Mouse (Mus musculus) layer of hippocampus, adult 9-11 months (tissue): ENCODE measurements around the gene Eif4e2.
A peak's percentile ranks its signal among the peaks of the same experiment; 100 is the strongest.

Experiments
- DNase-seq: peaks from one replicate; pipeline ENCODE4 v3.0.0; 2022

Eif4e2 gene

DNA sequence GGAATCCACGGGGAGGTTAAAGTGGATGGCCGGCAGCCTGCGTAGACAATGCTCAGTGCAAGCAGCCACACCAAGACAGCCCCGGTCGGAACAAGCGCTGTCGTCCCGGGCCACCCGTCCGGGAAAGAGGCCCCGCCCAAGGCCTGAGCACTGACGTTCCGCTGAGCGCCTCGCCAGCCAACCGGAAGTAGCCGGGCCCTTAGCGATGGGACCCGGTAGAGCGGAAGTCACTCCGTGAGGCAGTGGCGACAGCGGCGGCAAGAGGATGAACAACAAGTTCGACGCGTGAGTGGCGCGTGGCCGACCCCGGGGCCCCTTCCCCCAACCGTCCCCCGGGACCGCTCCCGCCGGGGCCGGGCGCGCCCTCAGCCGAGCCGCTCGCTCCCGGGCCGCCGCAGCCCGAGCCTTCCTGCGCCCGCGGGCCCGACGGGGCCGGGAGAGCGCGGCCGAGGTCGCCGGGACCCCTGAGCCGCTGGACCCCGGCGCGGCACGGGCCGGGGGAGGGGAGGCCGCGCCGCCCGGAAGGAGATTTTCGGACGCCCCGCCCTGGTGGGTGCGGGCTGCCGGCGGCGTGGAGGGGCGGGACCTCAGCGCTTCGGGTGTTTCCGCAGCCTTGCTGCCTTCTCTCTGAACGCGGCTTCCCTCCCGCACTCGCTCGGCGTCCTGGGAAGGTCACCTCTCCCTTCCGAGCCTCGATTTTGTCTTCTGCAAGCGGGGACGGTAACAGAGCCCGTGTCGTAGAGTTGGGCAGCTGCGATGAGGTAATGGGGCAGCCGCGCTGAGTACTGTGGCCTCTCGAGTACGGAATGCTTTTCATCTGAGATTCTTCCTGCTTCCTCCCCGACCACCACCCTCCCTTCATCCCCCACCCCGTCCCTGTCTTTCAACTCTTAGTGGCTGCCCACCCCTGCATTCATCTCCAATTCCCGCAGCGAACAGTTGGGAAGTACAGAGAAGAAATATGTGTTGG lies at the start of gene Eif4e2:
Gene Eif4e2 (plus strand): TSS at position 180 of the 970 bp plus-strand sequence.
- peak; percentile 94 for DNase-seq

- no peak for DNase-seq
These were observed 49.4 kb upstream of the Eif4e2 start for GRCm38 (mm10) chr1:87164164-87164795.

GRCm38 (mm10) chr1:87164796-87165184 lies 48.9 kb upstream of the Eif4e2 start:
- no peak for DNase-seq

- no peak for DNase-seq
These were observed 43.3 kb upstream of the Eif4e2 start for GRCm38 (mm10) chr1:87170458-87170857.

DNA sequence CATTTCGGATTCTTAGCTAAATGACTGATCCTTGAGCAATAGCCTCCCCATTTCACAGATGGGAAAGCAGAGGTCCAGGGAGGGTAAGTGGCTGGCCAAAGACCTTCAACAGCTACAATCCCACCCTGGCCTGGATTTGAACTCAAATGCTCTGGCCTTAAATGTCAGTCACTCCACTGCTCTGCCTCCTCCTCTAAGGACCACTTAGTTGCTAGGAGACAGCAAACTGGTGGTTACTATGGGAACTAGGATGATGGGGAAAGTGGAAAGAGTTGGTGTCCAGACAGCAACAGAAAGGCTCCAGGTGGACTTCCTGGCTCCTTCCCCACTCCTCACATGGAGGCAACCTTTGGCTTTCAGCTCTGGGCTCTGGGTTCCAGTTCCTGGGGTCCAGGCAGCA lies 42.4 kb upstream of the Eif4e2 start:
- DNase-seq = no peak

- DNase-seq = no peak
These were observed 41.4 kb upstream of the Eif4e2 start for GRCm38 (mm10) chr1:87172316-87172715.

GRCm38 (mm10) chr1:87174006-87174955 lies 39.4 kb upstream of the Eif4e2 start:
- DNase-seq = peak; percentile 37

- peak; percentile 60 for DNase-seq
These were observed 37.8 kb upstream of the Eif4e2 start for GRCm38 (mm10) chr1:87175852-87176292.

GRCm38 (mm10) chr1:87180896-87181295 lies 32.8 kb upstream of the Eif4e2 start:
- no peak for DNase-seq

- DNase-seq = no peak
These were observed 30.7 kb upstream of the Eif4e2 start, which contains the start of gene Prss56 for GRCm38 (mm10) chr1:87183013-87183412. Prss56 (plus strand) TSS chr1:87183313.

- DNase-seq = no peak
These were observed 29.5 kb upstream of the Eif4e2 start for GRCm38 (mm10) chr1:87183998-87184750.

DNA sequence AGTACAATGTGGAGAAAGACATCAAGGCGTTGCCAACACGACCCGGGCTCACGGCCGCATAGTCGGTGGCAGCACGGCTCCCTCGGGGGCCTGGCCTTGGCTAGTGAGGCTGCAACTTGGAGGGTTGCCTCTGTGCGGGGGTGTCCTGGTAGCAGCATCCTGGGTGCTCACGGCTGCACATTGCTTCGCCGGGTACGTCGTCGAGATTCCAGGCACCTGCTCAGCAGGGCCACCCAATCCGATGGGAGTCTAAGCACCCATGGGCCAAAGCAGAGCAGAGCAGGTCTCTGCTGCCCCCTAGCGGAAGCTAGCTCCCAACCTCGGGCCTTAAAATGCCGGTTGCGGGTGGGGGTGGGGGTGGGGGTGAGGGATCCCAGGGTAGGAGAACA lies 29.0 kb upstream of the Eif4e2 start:
- peak; percentile 63 for DNase-seq

GRCm38 (mm10) chr1:87185526-87185925 lies 28.2 kb upstream of the Eif4e2 start:
- DNase-seq = no peak

- no peak for DNase-seq
These were observed 27.3 kb upstream of the Eif4e2 start for GRCm38 (mm10) chr1:87186261-87187036.

DNA sequence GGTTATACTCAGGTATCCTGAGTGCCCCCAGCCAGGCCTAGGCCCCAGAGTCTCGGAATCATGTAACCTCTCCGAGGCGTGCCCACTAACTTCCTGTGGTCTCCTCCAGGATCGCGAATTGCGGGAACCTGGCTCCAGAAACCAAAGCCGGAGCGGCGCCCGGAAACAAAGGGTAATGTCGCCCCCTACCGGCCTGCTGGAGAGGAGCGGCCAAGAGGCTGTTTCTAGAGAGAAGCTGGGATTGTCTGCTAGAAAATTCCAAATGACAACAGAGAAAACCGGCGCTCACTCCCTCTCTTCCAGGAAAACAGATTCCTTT lies 26.7 kb upstream of the Eif4e2 start:
- peak; percentile 34 for DNase-seq

- no peak for DNase-seq
These were observed 23.3 kb upstream of the Eif4e2 start, which contains the start of gene Chrnd for GRCm38 (mm10) chr1:87190429-87190828. Chrnd (plus strand) TSS chr1:87190607.

- no peak for DNase-seq
These were observed 16.4 kb upstream of the Eif4e2 start for GRCm38 (mm10) chr1:87197296-87197695.

GRCm38 (mm10) chr1:87198119-87199065 lies 15.3 kb upstream of the Eif4e2 start:
- DNase-seq = no peak

GRCm38 (mm10) chr1:87200811-87201210 lies 12.9 kb upstream of the Eif4e2 start:
- no peak for DNase-seq

DNA sequence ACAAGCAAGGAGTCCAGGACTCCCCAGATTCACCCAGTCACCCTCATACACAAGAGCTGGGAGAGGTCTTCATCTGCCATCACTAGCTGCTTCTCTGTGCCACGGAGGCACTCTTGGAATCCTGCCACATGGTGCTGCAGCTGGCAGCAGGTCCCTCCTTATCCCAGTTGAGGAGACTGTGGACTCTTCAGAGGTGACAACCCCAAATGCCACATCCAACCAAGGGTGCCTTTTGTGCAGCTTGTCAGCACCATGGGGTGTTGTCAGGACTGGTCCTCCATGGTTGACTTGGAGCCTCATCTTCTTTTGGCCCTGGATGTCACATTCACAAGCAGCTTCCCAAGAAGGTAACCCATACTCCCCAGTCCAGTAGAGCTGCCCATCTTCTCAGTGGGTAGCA lies 11.9 kb upstream of the Eif4e2 start:
- no peak for DNase-seq
